Mouse (Mus musculus): Measurements from ENCODE around the gene Arhgdig. TPM values are rescaled to one million over a fixed set of nuclear protein-coding genes. Genes with fewer than 3 reads are reported as not detected.

The Arhgdig gene
- total RNA-seq (2014; rRNA removed) (223 and 246 TPM in 2 replicates), polyA plus RNA-seq (2015; fragmentation: Nextera tagmentation; extraction: Ambion mirVana) (342 and 387 TPM in 2 replicates)

GRCm38 (mm10) chr17:26207686-26208085, at the start of gene Arhgdig:
TSS of gene Arhgdig (minus strand) at chr17:26207786.
- peaks cover 4% of the 10 kb centered on the region; the same call in 1 of the 2 replicates for H3K36me3 ChIP-seq (ENCODE audit: insufficient read depth, low read length)
- H3K9me3 ChIP-seq (ENCODE audit: low read length) = no peaks in the 10 kb centered on the region
- no peak within 1 kb of the TSS for H3K4me3 ChIP-seq (ENCODE audit: low read depth, low read length)
- peaks cover 15% of the 10 kb centered on the region; the same call in 1 of the 2 replicates for H3K27me3 ChIP-seq (ENCODE audit: insufficient read depth, low read length)
- H3K9ac ChIP-seq (replicated peaks; ENCODE audit: low read length, poor library complexity, severe bottlenecking) = no peak within 1 kb of the TSS
- no peak within 1 kb of the TSS for H3K4me2 ChIP-seq (ENCODE audit: low read depth, low read length, poor library complexity, severe bottlenecking)
- ATAC-seq (ENCODE audit: low FRiP score) (no peak), DNase-seq (ENCODE audit: low spot score) (no peak)
- H3K4me1 ChIP-seq (ENCODE audit: insufficient read depth, low read length) = no peaks in the 10 kb centered on the region
- H3K27ac ChIP-seq (ENCODE audit: low read depth, low read length) = no peak within 1 kb of the TSS
- WGBS = 89% methylated on average over 12 of the region's 12 CpGs
- no peak for TF ChIP-seq CTCF (IDR thresholded peaks at IDR 0.05)

- DNase-seq (ENCODE audit: low spot score) = no peak
- Histone ChIP-seq H3K27me3 (ENCODE audit: insufficient read depth, low read length) (no peaks in the 10 kb centered on the region), H3K4me2 (ENCODE audit: low read depth, low read length, poor library complexity, severe bottlenecking) (no peak overlapping the region), H3K4me3 (ENCODE audit: low read depth, low read length) (no peak overlapping the region), H3K4me1 (ENCODE audit: insufficient read depth, low read length) (no peaks in the 10 kb centered on the region), H3K9ac (replicated peaks; ENCODE audit: low read length, poor library complexity, severe bottlenecking) (no peak overlapping the region), H3K36me3 (ENCODE audit: insufficient read depth, low read length) (peaks cover 11% of the 10 kb centered on the region; the same call in 1 of the 2 replicates), H3K9me3 (ENCODE audit: low read length) (no peaks in the 10 kb centered on the region), H3K27ac (ENCODE audit: low read depth, low read length) (no peak overlapping the region)
- no peak for TF ChIP-seq CTCF (IDR thresholded peaks at IDR 0.05)
- ATAC-seq (ENCODE audit: low FRiP score) = no peak
- 97% methylated on average over 7 of the region's 7 CpGs for WGBS
Observed at GRCm38 (mm10) chr17:26255313-26255712, 47.7 kb upstream of the Arhgdig start.

GRCm38 (mm10) chr17:26253399-26253798, 45.8 kb upstream of the Arhgdig start:
- Histone ChIP-seq H3K36me3 (ENCODE audit: insufficient read depth, low read length) (0 out of 2 replicates have a peak, but pooled peaks cover 3% of the 10 kb centered on the region), H3K4me3 (ENCODE audit: low read depth, low read length) (peak overlapping the region; percentile 62), H3K4me2 (ENCODE audit: low read depth, low read length, poor library complexity, severe bottlenecking) (peak overlapping the region; percentile 61), H3K9me3 (ENCODE audit: low read length) (no peaks in the 10 kb centered on the region), H3K27ac (ENCODE audit: low read depth, low read length) (peak overlapping the region; percentile 95), H3K4me1 (ENCODE audit: insufficient read depth, low read length) (no peaks in the 10 kb centered on the region), H3K27me3 (ENCODE audit: insufficient read depth, low read length) (no peaks in the 10 kb centered on the region), H3K9ac (replicated peaks; ENCODE audit: low read length, poor library complexity, severe bottlenecking) (peak overlapping the region; percentile 94)
- ATAC-seq (ENCODE audit: low FRiP score) (peak; percentile 9; the same call in 1 of the 2 replicates), DNase-seq (ENCODE audit: low spot score) (no peak)
- under 1% methylated on average over 24 of the region's 24 CpGs for WGBS
- TF ChIP-seq CTCF (IDR thresholded peaks at IDR 0.05) = no peak

- under 1% methylated on average over 42 of the region's 43 CpGs for WGBS
- peak within 1 kb of the TSS; percentile 62 for H3K4me3 ChIP-seq (ENCODE audit: low read depth, low read length)
- H3K36me3 ChIP-seq (ENCODE audit: insufficient read depth, low read length) = 0 out of 2 replicates have a peak, but pooled peaks cover 3% of the 10 kb centered on the region
Observed at GRCm38 (mm10) chr17:26252539-26253251, 45.1 kb upstream of the Arhgdig start, which contains the start of gene Luc7l. TSS of gene Luc7l (plus strand) at chr17:26252896.

GRCm38 (mm10) chr17:26251886-26252538, 44.4 kb upstream of the Arhgdig start:
- H3K4me2 ChIP-seq (ENCODE audit: low read depth, low read length, poor library complexity, severe bottlenecking) = peak overlapping the region; percentile 61
- H3K27me3 ChIP-seq (ENCODE audit: insufficient read depth, low read length) = no peaks in the 10 kb centered on the region
- H3K27ac ChIP-seq (ENCODE audit: low read depth, low read length) = peak overlapping the region; percentile 95
- no peaks in the 10 kb centered on the region for H3K4me1 ChIP-seq (ENCODE audit: insufficient read depth, low read length)
- H3K9ac ChIP-seq (replicated peaks; ENCODE audit: low read length, poor library complexity, severe bottlenecking) = no peak overlapping the region
- no peak for TF ChIP-seq CTCF (IDR thresholded peaks at IDR 0.05)
- peak overlapping the region; percentile 62 for H3K4me3 ChIP-seq (ENCODE audit: low read depth, low read length)
- WGBS = 50% methylated on average over 4 of the region's 4 CpGs
- H3K36me3 ChIP-seq (ENCODE audit: insufficient read depth, low read length) = no peaks in the 10 kb centered on the region
- DNase-seq (ENCODE audit: low spot score) = no peak
- no peak for ATAC-seq (ENCODE audit: low FRiP score)
- H3K9me3 ChIP-seq (ENCODE audit: low read length) = no peaks in the 10 kb centered on the region

More at GRCm38 (mm10) chr17:26252539-26253251, 45.1 kb upstream of the Arhgdig start, which contains the start of gene Luc7l:
- H3K27me3 ChIP-seq (ENCODE audit: insufficient read depth, low read length) = no peaks in the 10 kb centered on the region
- peak; percentile 97 for DNase-seq (ENCODE audit: low spot score)
- H3K9me3 ChIP-seq (ENCODE audit: low read length) = no peaks in the 10 kb centered on the region
- peak within 1 kb of the TSS; percentile 94 for H3K9ac ChIP-seq (replicated peaks; ENCODE audit: low read length, poor library complexity, severe bottlenecking)
- no peak for TF ChIP-seq CTCF (IDR thresholded peaks at IDR 0.05)
- H3K4me2 ChIP-seq (ENCODE audit: low read depth, low read length, poor library complexity, severe bottlenecking) = peak within 1 kb of the TSS; percentile 61
- ATAC-seq (ENCODE audit: low FRiP score) = peak; percentile 94
- H3K4me1 ChIP-seq (ENCODE audit: insufficient read depth, low read length) = no peaks in the 10 kb centered on the region
- peak within 1 kb of the TSS; percentile 95 for H3K27ac ChIP-seq (ENCODE audit: low read depth, low read length)

All from midbrain, postnatal 0 days (tissue).